Mouse (Mus musculus) left cerebral cortex, adult 8-10 months (tissue): Measurements from ENCODE around the gene Patz1. TPM values are rescaled to one million over a fixed set of nuclear protein-coding genes. Genes with fewer than 3 reads are reported as not detected.

ENCODE experiments used
- DNase-seq, 2 experiments: peaks; one replicate each; pipeline ENCODE4 v3.0.0; 2022; ENCODE audit warnings: low spot score in 2 of 2
- total RNA-seq, 4 experiments: library from RNA; stranded (reverse); gene quantifications; 2 replicates each; pipeline ENCODE4 v1.2.4; 2022

Patz1 gene
- total RNA-seq, 4 experiments from 2014 or later: 53.4 to 57.4 (median 54.1) TPM

GRCm38 (mm10) chr11:3348576-3349342, 60.1 kb downstream of the Patz1 start:
- no peak for DNase-seq

GRCm38 (mm10) chr11:3349343-3349695, 60.6 kb downstream of the Patz1 start:
- no peak for DNase-seq

- no peak for DNase-seq
Observed at GRCm38 (mm10) chr11:3352131-3352530, 63.5 kb downstream of the Patz1 start.

- no peak for DNase-seq
Observed at GRCm38 (mm10) chr11:3352990-3353585, 64.4 kb downstream of the Patz1 start.

Other genes starting within 250 kb of the Patz1 start
- gene Sfi1, start 95.4 kb upstream of the Patz1 start, total RNA-seq: 10 to 100 TPM; 64.1 to 80.1 (median 68.9) TPM
- gene Eif4enif1, start 86.5 kb upstream of the Patz1 start, total RNA-seq: 10 to 100 TPM; 65.9 to 74.7 (median 68.8) TPM
- gene Drg1, start 22.5 kb upstream of the Patz1 start, total RNA-seq: 10 to 100 TPM; 95.6 to 98.8 (median 96.9) TPM
- gene Pik3ip1, start 41.5 kb downstream of the Patz1 start, total RNA-seq: 10 to 100 TPM; 40.3 to 44.5 (median 42.4) TPM
- 100 to 1,000 TPM in 1 of 4 experiments, 10 to 100 TPM in 3; 93.4 to 107 (median 97.0) TPM for gene Limk2, start 120.3 kb downstream of the Patz1 start, total RNA-seq
- gene Rnf185, start 163.5 kb downstream of the Patz1 start, total RNA-seq: 10 to 100 TPM; 28.9 to 31.4 (median 30.0) TPM
- gene Pla2g3, start 199.4 kb downstream of the Patz1 start, total RNA-seq: 1 to 10 TPM; 2.3 to 3.5 (median 2.7) TPM
- 10 to 100 TPM; 49.4 to 55.6 (median 53.8) TPM for gene Inpp5j, start 215.9 kb downstream of the Patz1 start, total RNA-seq
- gene Selenom, start 225.8 kb downstream of the Patz1 start, total RNA-seq: 100 to 1,000 TPM; 149 to 172 (median 160) TPM